Mouse (Mus musculus): Measurements from ENCODE around the gene Pgls. TPM values are rescaled to one million over a fixed set of nuclear protein-coding genes. Genes with fewer than 3 reads are reported as not detected.

Pgls gene
- total RNA-seq (2014; rRNA removed; ENCODE audit: low replicate concordance), result 333 and 425 TPM in 2 replicates
- 210 and 212 TPM in 2 replicates for polyA plus RNA-seq (2015; fragmentation: Nextera tagmentation; extraction: Ambion mirVana)

GRCm38 (mm10) chr8:71591471-71592373, at the start of gene Pgls:
Gene Pgls, plus strand, starts transcription at chr8:71592176.
- peak within 1 kb of the TSS; percentile 82 for H3K9ac ChIP-seq (replicated peaks; ENCODE audit: low read depth, low read length)
- peaks cover 18% of the 10 kb centered on the region for H3K4me1 ChIP-seq (ENCODE audit: control insufficient read depth, insufficient read depth)
- WGBS, result under 1% methylated on average over 69 of the region's 71 CpGs

GRCm38 (mm10) chr8:71542632-71543343, 49.2 kb upstream of the Pgls start, which contains the start of gene Mvb12a:
Gene Mvb12a, plus strand, starts transcription at chr8:71542922.
- Histone ChIP-seq H3K4me2 (ENCODE audit: low read depth, low read length) (peak within 1 kb of the TSS; percentile 79), H3K9ac (replicated peaks; ENCODE audit: low read depth, low read length) (peak within 1 kb of the TSS; percentile 58), H3K36me3 (replicated peaks; ENCODE audit: control insufficient read depth, insufficient read depth, low read length) (peaks cover 26% of the 10 kb centered on the region), H3K27me3 (ENCODE audit: control insufficient read depth, insufficient read depth, low read length) (no peaks in the 10 kb centered on the region), H3K4me1 (ENCODE audit: control insufficient read depth, insufficient read depth) (peaks cover 10% of the 10 kb centered on the region; the same call in 1 of the 2 replicates), H3K9me3 (replicated peaks; ENCODE audit: control insufficient read depth, low read length) (no peaks in the 10 kb centered on the region), H3K4me3 (ENCODE audit: low read depth, low read length) (peak within 1 kb of the TSS; percentile 69), H3K27ac (ENCODE audit: low read depth) (peak within 1 kb of the TSS; percentile 21; the same call in 1 of the 2 replicates)
- ATAC-seq (ENCODE audit: insufficient read depth, low read depth) (peak; percentile 97), DNase-seq (ENCODE audit: low spot score) (peak; percentile 100)
- WGBS, result under 1% methylated on average over 53 of the region's 55 CpGs
- TF ChIP-seq CTCF (IDR thresholded peaks at IDR 0.05; ENCODE audit: low read depth) (no peak), EP300 (IDR thresholded peaks at IDR 0.05; ENCODE audit: low read depth) (peak; percentile 40; the same call in 1 of the 2 replicates)

More at GRCm38 (mm10) chr8:71591471-71592373, at the start of gene Pgls:
- H3K27ac ChIP-seq (ENCODE audit: low read depth), result peak within 1 kb of the TSS; percentile 98
- H3K9me3 ChIP-seq (replicated peaks; ENCODE audit: control insufficient read depth, low read length), result no peaks in the 10 kb centered on the region
- no peaks in the 10 kb centered on the region for H3K36me3 ChIP-seq (replicated peaks; ENCODE audit: control insufficient read depth, insufficient read depth, low read length)
- ATAC-seq (ENCODE audit: insufficient read depth, low read depth) (peak; percentile 86), DNase-seq (ENCODE audit: low spot score) (peak; percentile 92)
- H3K4me3 ChIP-seq (ENCODE audit: low read depth, low read length), result peak within 1 kb of the TSS; percentile 74
- TF ChIP-seq EP300 (IDR thresholded peaks at IDR 0.05; ENCODE audit: low read depth) (no peak; the same call in 1 of the 2 replicates), CTCF (IDR thresholded peaks at IDR 0.05; ENCODE audit: low read depth) (no peak)
- H3K27me3 ChIP-seq (ENCODE audit: control insufficient read depth, insufficient read depth, low read length), result no peaks in the 10 kb centered on the region
- H3K4me2 ChIP-seq (ENCODE audit: low read depth, low read length), result peak within 1 kb of the TSS; percentile 89

- no peak overlapping the region for H3K27ac ChIP-seq (ENCODE audit: low read depth)
- H3K36me3 ChIP-seq (replicated peaks; ENCODE audit: control insufficient read depth, insufficient read depth, low read length), result peaks cover 34% of the 10 kb centered on the region
- 83% methylated on average over 9 of the region's 9 CpGs for WGBS
- ATAC-seq (ENCODE audit: insufficient read depth, low read depth) (no peak), DNase-seq (ENCODE audit: low spot score) (no peak)
- no peak overlapping the region; the same call in 1 of the 2 replicates for H3K9ac ChIP-seq (replicated peaks; ENCODE audit: low read depth, low read length)
- peak overlapping the region; percentile 69; the same call in 1 of the 2 replicates for H3K4me3 ChIP-seq (ENCODE audit: low read depth, low read length)
- H3K4me2 ChIP-seq (ENCODE audit: low read depth, low read length), result peak overlapping the region; percentile 79
- peaks cover 6% of the 10 kb centered on the region; the same call in 1 of the 2 replicates for H3K4me1 ChIP-seq (ENCODE audit: control insufficient read depth, insufficient read depth)
- H3K27me3 ChIP-seq (ENCODE audit: control insufficient read depth, insufficient read depth, low read length), result no peaks in the 10 kb centered on the region
- TF ChIP-seq CTCF (IDR thresholded peaks at IDR 0.05; ENCODE audit: low read depth) (no peak), EP300 (IDR thresholded peaks at IDR 0.05; ENCODE audit: low read depth) (no peak)
- no peaks in the 10 kb centered on the region for H3K9me3 ChIP-seq (replicated peaks; ENCODE audit: control insufficient read depth, low read length)
Observed at GRCm38 (mm10) chr8:71543755-71544154, 48.2 kb upstream of the Pgls start.

GRCm38 (mm10) chr8:71545053-71545452, 46.9 kb upstream of the Pgls start:
- ATAC-seq (ENCODE audit: insufficient read depth, low read depth), result no peak
- 89% methylated on average over 11 of the region's 11 CpGs for WGBS
- H3K4me1 ChIP-seq (ENCODE audit: control insufficient read depth, insufficient read depth), result peaks cover 6% of the 10 kb centered on the region; the same call in 1 of the 2 replicates

GRCm38 (mm10) chr8:71547590-71547989, 44.4 kb upstream of the Pgls start:
- H3K27me3 ChIP-seq (ENCODE audit: control insufficient read depth, insufficient read depth, low read length), result no peaks in the 10 kb centered on the region
- 84% methylated on average over 7 of the region's 7 CpGs for WGBS
- no peak overlapping the region for H3K4me3 ChIP-seq (ENCODE audit: low read depth, low read length)
- H3K9me3 ChIP-seq (replicated peaks; ENCODE audit: control insufficient read depth, low read length), result no peaks in the 10 kb centered on the region
- H3K4me1 ChIP-seq (ENCODE audit: control insufficient read depth, insufficient read depth), result peaks cover 6% of the 10 kb centered on the region; the same call in 1 of the 2 replicates
- H3K27ac ChIP-seq (ENCODE audit: low read depth), result no peak overlapping the region
- ATAC-seq (ENCODE audit: insufficient read depth, low read depth), result no peak
- H3K36me3 ChIP-seq (replicated peaks; ENCODE audit: control insufficient read depth, insufficient read depth, low read length), result peaks cover 35% of the 10 kb centered on the region
- no peak for DNase-seq (ENCODE audit: low spot score)
- H3K9ac ChIP-seq (replicated peaks; ENCODE audit: low read depth, low read length), result no peak overlapping the region
- no peak overlapping the region for H3K4me2 ChIP-seq (ENCODE audit: low read depth, low read length)
- TF ChIP-seq EP300 (IDR thresholded peaks at IDR 0.05; ENCODE audit: low read depth) (no peak), CTCF (IDR thresholded peaks at IDR 0.05; ENCODE audit: low read depth) (no peak)

More at GRCm38 (mm10) chr8:71545053-71545452, 46.9 kb upstream of the Pgls start:
- Histone ChIP-seq H3K36me3 (replicated peaks; ENCODE audit: control insufficient read depth, insufficient read depth, low read length) (peaks cover 35% of the 10 kb centered on the region), H3K9me3 (replicated peaks; ENCODE audit: control insufficient read depth, low read length) (no peaks in the 10 kb centered on the region), H3K27ac (ENCODE audit: low read depth) (no peak overlapping the region), H3K9ac (replicated peaks; ENCODE audit: low read depth, low read length) (no peak overlapping the region), H3K4me2 (ENCODE audit: low read depth, low read length) (no peak overlapping the region), H3K27me3 (ENCODE audit: control insufficient read depth, insufficient read depth, low read length) (no peaks in the 10 kb centered on the region), H3K4me3 (ENCODE audit: low read depth, low read length) (no peak overlapping the region)
- DNase-seq (ENCODE audit: low spot score), result no peak
- no peak for TF ChIP-seq CTCF (IDR thresholded peaks at IDR 0.05; ENCODE audit: low read depth)
- TF ChIP-seq EP300 (IDR thresholded peaks at IDR 0.05; ENCODE audit: low read depth), result no peak

All from heart, postnatal 0 days (tissue).